Mouse (Mus musculus): ENCODE results near the gene Olfr898.

- TF ChIP-seq GATA1 (IDR thresholded peaks at IDR 0.05; ENCODE audit: borderline replicate concordance, low read length) = no peak
- no peak for TF ChIP-seq FLI1 (IDR thresholded peaks at IDR 0.05; ENCODE audit: low read length)
Observed at GRCm38 (mm10) chr9:38376786-38377185, 28.6 kb downstream of the Olfr898 start, which contains the start of gene Olfr251.
